Mouse (Mus musculus) embryonic facial prominence, embryonic 14.5 days (tissue): ENCODE results near the gene Adgrg5. TPM values are rescaled to one million over a fixed set of nuclear protein-coding genes. Genes with fewer than 3 reads are reported as not detected.

Source experiments
- ATAC-seq: fragments of 200-750 bp; cut with Nextera tagmentation; 2 replicates; pipeline ENCODE4 v1.8.0; 2017; ENCODE audit warnings: low read depth, moderate number of reproducible peaks, moderate TSS enrichment
- DNase-seq: peaks from one replicate; pipeline ENCODE4 v3.0.0-alpha.2; 2015; ENCODE audit warnings: low spot score
- H3K27ac ChIP-seq: fragments of 300-500 bp; sonication (generic); replicated peaks from 2 replicates; pipeline ENCODE4 v1.5.1; 2014; ENCODE audit warnings: low read depth, mild to moderate bottlenecking, low read length, moderate library complexity
- H3K27me3 ChIP-seq: fragments of 300-500 bp; sonication (generic); replicated peaks from 2 replicates; pipeline ENCODE4 v1.6.1; 2014; ENCODE audit warnings: low read length; ENCODE audit not compliant: control insufficient read depth, insufficient read depth
- H3K36me3 ChIP-seq: fragments of 300-500 bp; sonication (generic); 2 replicates; pipeline ENCODE4 v1.6.1; 2014; ENCODE audit warnings: low read length, mixed read lengths; ENCODE audit not compliant: control insufficient read depth, insufficient read depth
- H3K4me1 ChIP-seq: fragments of 300-500 bp; sonication (generic); 2 replicates; pipeline ENCODE4 v1.6.1; 2014; ENCODE audit warnings: antibody characterized with exemption, low read length; ENCODE audit not compliant: control insufficient read depth, insufficient read depth
- H3K4me2 ChIP-seq: fragments of 300-500 bp; sonication (generic); 2 replicates; pipeline ENCODE4 v1.6.1; 2014; ENCODE audit warnings: low read depth, mild to moderate bottlenecking, low read length, moderate library complexity, mixed read lengths
- H3K4me3 ChIP-seq: fragments of 300-500 bp; sonication (generic); 2 replicates; pipeline ENCODE4 v1.5.1; 2014; ENCODE audit warnings: low read depth, mild to moderate bottlenecking, low read length
- H3K9ac ChIP-seq: fragments of 300-500 bp; sonication (generic); 2 replicates; pipeline ENCODE4 v1.6.1; 2014; ENCODE audit warnings: low read depth, mild to moderate bottlenecking, low read length, moderate library complexity, mixed read lengths
- H3K9me3 ChIP-seq: fragments of 300-500 bp; sonication (generic); 2 replicates; pipeline ENCODE4 v1.6.1; 2016; ENCODE audit warnings: low read length; ENCODE audit not compliant: control insufficient read depth
- WGBS: fragments of 180-500 bp; shearing (Covaris S2); extraction: QIAGEN DNeasy Blood & Tissue Kit; methylation state at CpG from one replicate; pipeline ENCODE4 v1.1.7; 2014; 5-methylcytosine and 5-hydroxymethylcytosine counted together
- polyA plus RNA-seq: library from polyadenylated mRNA; unstranded; fragments of >200 nt; fragmentation: Nextera tagmentation; extraction: Ambion mirVana; gene quantifications from 2 replicates; pipeline ENCODE4 v1.2.1, GENCODE M21; 2014

Adgrg5 gene
- polyA plus RNA-seq, 1 experiment from 2014 or later, result 0.21 TPM

DNA sequence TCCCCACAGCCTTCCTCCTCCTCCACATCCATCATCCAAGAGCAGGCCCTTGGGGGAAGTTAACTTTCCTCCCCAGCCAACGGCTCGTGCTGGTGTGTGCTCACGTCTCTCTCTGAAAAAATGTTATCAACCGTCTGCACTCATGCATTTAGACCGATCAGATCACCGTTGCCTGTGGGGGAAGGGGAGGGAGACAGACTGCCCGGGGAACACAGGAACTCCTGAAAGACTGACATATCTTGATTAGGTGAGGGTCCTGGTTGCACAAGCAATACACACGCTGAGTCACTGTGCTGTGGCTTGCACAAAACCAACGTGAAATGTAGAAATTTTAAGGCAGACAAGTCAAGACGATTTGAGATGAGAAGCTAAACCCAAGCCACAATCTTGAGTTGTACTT lies 41.3 kb downstream of the Adgrg5 start:
- Histone ChIP-seq H3K27me3 (no peaks in the 10 kb centered on the region), H3K27ac (no peak overlapping the region), H3K4me1 (no peaks in the 10 kb centered on the region), H3K9ac (no peak overlapping the region), H3K4me2 (no peak overlapping the region), H3K9me3 (no peaks in the 10 kb centered on the region), H3K4me3 (no peak overlapping the region), H3K36me3 (no peaks in the 10 kb centered on the region)
- DNase-seq (no peak), ATAC-seq (no peak)
- 35% methylated on average over 10 of the region's 10 CpGs for WGBS

DNA sequence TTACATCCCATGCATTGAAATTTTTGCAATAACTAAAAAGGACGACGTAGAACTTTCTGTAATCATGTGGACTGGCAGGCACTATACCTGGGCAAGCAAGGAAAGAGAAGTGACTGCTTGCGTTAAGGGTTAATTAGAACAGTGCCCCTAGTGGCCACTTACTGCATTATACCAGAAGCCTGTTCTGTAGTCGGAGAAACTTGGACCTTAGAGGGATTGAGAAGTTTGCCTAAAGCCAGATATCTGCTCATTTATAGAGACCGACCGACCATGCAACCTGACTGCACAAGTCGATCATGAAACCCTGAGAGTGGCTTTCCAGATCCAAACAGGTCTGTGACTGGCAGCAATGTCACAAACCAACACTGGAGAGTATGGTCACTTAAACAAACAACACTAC lies 43.1 kb downstream of the Adgrg5 start:
- Histone ChIP-seq H3K36me3 (no peaks in the 10 kb centered on the region), H3K9me3 (no peaks in the 10 kb centered on the region), H3K9ac (no peak overlapping the region), H3K4me2 (no peak overlapping the region), H3K4me3 (no peak overlapping the region), H3K4me1 (no peaks in the 10 kb centered on the region), H3K27ac (no peak overlapping the region), H3K27me3 (no peaks in the 10 kb centered on the region)
- ATAC-seq, result no peak
- no peak for DNase-seq
- WGBS, result 18% methylated on average over 7 of the region's 7 CpGs

DNA sequence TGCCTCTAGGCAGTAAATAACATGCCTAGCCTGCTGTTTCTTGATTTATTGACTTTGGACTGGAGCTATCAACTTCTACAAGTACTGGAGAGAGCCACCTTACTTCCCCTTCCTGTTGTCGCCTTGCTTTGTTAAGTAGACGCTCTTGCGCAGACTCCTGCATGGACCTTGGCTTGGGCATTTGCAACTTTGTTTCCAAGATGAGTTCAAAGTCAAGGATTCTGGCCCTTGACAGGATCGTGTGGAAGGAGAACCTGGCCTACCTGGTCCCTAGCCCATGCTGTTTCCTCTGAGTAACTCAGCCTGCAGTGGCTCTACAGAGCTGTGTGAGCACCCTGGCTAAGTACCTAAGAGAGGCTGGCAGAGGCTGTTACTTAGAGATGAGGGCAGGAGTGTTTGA lies 43.6 kb downstream of the Adgrg5 start:
- Histone ChIP-seq H3K9me3 (no peaks in the 10 kb centered on the region), H3K9ac (no peak overlapping the region), H3K4me1 (no peaks in the 10 kb centered on the region), H3K4me2 (no peak overlapping the region), H3K27ac (no peak overlapping the region), H3K4me3 (no peak overlapping the region), H3K27me3 (no peaks in the 10 kb centered on the region), H3K36me3 (no peaks in the 10 kb centered on the region)
- 79% methylated on average over 4 of the region's 4 CpGs for WGBS
- DNase-seq (no peak), ATAC-seq (no peak)

DNA sequence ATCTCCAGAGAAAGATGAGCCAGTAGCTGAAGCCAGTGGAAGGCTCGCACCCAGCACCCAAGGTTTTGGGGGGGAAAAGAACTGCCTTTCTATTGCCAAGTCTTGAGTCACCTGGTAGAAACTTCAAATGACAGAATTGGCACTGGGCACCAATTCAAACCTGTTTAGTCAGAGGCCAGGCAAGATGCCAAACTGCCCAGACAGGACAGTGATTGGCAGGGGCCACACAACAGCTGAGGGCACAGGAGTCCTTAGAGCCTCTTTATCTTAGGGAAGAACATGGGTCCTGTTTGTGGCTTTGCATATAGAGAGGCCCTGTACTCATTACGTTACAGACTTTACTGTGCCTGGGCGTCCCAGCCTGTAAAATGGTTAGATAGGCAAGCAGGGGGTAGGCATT lies 44.1 kb downstream of the Adgrg5 start:
- Histone ChIP-seq H3K4me1 (no peaks in the 10 kb centered on the region), H3K9me3 (no peaks in the 10 kb centered on the region), H3K4me3 (no peak overlapping the region), H3K4me2 (no peak overlapping the region), H3K9ac (no peak overlapping the region), H3K27ac (no peak overlapping the region), H3K36me3 (no peaks in the 10 kb centered on the region), H3K27me3 (no peaks in the 10 kb centered on the region)
- ATAC-seq, result no peak
- WGBS, result 82% methylated on average over 3 of the region's 3 CpGs
- DNase-seq, result no peak

DNA sequence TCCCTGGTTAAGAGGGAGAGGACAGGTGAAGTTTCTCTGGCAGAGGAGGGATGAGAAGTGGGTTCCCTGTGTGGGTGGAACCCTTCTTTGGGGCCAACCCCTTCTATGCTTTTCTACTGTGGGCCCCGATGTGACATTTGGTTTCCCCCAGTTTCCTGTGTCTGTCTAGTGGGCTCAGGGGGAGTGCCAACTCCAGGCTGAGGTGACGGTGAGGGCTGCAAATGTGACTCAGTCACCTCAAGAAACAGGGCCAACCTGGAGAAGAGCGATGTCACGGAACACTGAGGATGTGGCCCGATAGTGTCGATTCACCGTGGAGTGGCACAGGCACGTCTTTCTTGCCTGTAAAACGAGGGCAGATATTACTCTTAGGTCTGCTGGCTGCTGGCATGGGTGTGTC lies 49.8 kb downstream of the Adgrg5 start:
- no peaks in the 10 kb centered on the region for H3K9me3 ChIP-seq
- H3K4me2 ChIP-seq, result no peak overlapping the region
- H3K27me3 ChIP-seq, result no peaks in the 10 kb centered on the region; the same call in 1 of the 2 replicates
- H3K36me3 ChIP-seq, result no peaks in the 10 kb centered on the region
- ATAC-seq, result no peak
- peaks cover 7% of the 10 kb centered on the region; the same call in 1 of the 2 replicates for H3K4me1 ChIP-seq
- no peak overlapping the region for H3K4me3 ChIP-seq
- H3K27ac ChIP-seq, result no peak overlapping the region
- no peak for DNase-seq
- 90% methylated on average over 9 of the region's 9 CpGs for WGBS
- no peak overlapping the region for H3K9ac ChIP-seq

DNA sequence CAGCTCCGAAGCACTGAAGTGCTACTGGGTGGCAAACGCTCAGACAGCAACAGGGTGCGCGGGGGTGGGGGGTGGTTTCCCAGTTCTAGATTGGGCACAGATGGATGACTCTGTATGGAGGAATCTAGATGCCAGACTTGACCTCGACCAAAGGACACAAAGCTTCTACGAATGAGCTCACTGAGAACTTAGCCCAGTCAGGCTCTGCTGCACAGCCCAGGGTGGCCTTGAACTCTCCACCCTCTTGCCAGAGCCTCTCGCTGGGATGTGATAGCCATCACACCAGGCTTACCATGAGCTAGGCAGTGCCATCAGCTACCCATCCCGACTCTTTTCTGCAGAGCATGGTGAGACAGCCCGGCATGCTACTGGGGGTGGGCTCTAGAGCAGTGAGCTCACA lies 50.3 kb downstream of the Adgrg5 start:
- no peaks in the 10 kb centered on the region for H3K36me3 ChIP-seq
- peaks cover 7% of the 10 kb centered on the region; the same call in 1 of the 2 replicates for H3K4me1 ChIP-seq
- no peak overlapping the region for H3K9ac ChIP-seq
- ATAC-seq (no peak), DNase-seq (no peak)
- no peak overlapping the region for H3K4me2 ChIP-seq
- no peaks in the 10 kb centered on the region; the same call in 1 of the 2 replicates for H3K27me3 ChIP-seq
- no peak overlapping the region for H3K4me3 ChIP-seq
- no peaks in the 10 kb centered on the region for H3K9me3 ChIP-seq
- 91% methylated on average over 9 of the region's 9 CpGs for WGBS
- H3K27ac ChIP-seq, result no peak overlapping the region

DNA sequence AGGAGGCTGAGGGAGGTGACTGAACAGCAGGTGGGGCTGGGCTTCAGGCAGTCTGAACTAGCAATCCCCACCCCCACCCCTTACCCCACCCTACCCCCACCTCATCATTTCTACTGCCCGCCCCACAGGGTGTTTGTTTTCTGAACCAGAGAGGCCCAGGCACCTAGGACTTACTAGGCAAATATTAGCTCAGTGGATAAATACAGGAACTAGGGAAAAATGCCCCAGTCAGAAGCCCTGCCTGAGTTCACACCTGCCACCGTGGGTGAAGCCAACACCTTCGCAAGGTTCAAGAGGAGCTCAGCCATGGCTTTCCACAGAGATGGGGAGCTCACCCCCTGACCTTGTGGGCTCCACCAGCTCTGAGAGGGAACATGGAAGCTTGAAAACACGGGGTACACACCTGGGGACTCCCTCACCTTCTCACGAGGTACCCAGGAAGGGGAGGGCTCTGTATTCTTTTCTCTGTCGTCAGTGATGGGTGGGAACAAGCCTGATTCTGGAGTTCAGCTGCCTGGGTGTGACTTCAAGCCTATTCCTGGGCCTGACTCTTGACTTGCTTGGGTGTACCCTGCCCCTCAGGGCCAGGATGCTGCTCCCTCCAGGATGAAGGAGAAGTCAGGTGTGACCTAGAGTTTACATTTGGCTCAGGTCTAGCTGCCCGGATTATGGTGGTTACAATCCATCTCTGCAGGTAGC lies 51.1 kb downstream of the Adgrg5 start, which contains the start of gene Adgrg1:
Gene Adgrg1 (plus strand): TSS at position 285 of the 699 bp plus-strand sequence.
- Histone ChIP-seq H3K9me3 (no peaks in the 10 kb centered on the region), H3K27me3 (no peaks in the 10 kb centered on the region; the same call in 1 of the 2 replicates), H3K4me3 (no peak within 1 kb of the TSS), H3K4me2 (no peak within 1 kb of the TSS), H3K27ac (no peak within 1 kb of the TSS), H3K4me1 (peaks cover 7% of the 10 kb centered on the region; the same call in 1 of the 2 replicates), H3K36me3 (no peaks in the 10 kb centered on the region), H3K9ac (no peak within 1 kb of the TSS)
- ATAC-seq (no peak), DNase-seq (no peak)
- WGBS, result 45% methylated on average over 7 of the region's 7 CpGs

DNA sequence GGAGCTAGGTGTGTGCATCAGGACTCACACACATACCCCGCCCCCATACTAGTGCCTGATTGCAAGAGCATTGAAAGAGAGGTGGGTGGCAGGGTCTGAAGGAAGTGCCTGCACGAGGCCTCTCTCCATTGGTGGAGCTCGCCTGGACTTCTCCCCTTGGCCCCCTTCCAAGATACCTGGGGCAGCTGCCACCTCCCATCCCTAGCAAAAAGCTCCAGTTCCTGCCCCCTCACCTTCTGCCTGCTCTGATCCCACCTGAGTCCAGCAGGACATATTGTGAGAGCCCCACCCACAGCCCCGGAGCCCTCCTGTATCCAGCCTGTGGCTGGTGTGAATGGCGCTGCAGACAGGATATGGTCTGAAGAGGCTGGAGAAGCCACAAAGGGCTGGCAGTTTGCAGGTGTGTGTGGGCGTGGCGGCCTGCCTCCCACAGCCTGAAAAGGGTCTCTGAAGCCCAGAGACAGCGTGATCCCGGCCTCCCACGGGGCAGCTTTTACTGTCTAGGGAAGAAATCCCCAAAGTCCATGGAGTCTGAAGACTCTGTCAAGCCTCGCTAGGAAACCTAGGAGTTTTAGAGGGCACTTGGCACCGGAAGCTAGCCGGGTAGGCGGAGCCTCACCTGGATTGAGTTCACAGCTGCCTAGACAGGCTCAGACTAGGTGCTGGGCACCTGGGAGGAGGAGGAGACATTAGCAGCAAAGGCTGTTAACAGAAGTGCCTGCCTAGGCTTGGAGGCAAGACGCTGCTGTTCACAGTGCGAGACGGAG lies 53.3 kb downstream of the Adgrg5 start:
- peak; percentile 84 for DNase-seq
- peak; percentile 78 for ATAC-seq
- H3K27ac ChIP-seq, result peak overlapping the region; percentile 74
- H3K4me3 ChIP-seq, result peak overlapping the region; percentile 34
- WGBS, result 17% methylated on average over 17 of the region's 17 CpGs
- no peaks in the 10 kb centered on the region; the same call in 1 of the 2 replicates for H3K27me3 ChIP-seq
- H3K4me1 ChIP-seq, result peaks cover 9% of the 10 kb centered on the region; the same call in 1 of the 2 replicates
- no peaks in the 10 kb centered on the region for H3K9me3 ChIP-seq
- peak overlapping the region; percentile 30 for H3K4me2 ChIP-seq
- no peak overlapping the region; the same call in 1 of the 2 replicates for H3K9ac ChIP-seq
- H3K36me3 ChIP-seq, result no peaks in the 10 kb centered on the region
